Mouse (Mus musculus) bone marrow macrophage, adult 2 months (primary cell): ENCODE measurements around the gene Slc4a5.

ENCODE experiments used
- CTCF ChIP-seq: IDR thresholded peaks from 2 replicates; pipeline ENCODE4 v1.5.1; 2012; ENCODE audit warnings: low read depth, mild to moderate bottlenecking, low read length, moderate library complexity
- POLR2A ChIP-seq: IDR thresholded peaks from 2 replicates; pipeline ENCODE4 v1.6.1; 2012; ENCODE audit warnings: mild to moderate bottlenecking, low read depth, low read length, borderline replicate concordance

DNA sequence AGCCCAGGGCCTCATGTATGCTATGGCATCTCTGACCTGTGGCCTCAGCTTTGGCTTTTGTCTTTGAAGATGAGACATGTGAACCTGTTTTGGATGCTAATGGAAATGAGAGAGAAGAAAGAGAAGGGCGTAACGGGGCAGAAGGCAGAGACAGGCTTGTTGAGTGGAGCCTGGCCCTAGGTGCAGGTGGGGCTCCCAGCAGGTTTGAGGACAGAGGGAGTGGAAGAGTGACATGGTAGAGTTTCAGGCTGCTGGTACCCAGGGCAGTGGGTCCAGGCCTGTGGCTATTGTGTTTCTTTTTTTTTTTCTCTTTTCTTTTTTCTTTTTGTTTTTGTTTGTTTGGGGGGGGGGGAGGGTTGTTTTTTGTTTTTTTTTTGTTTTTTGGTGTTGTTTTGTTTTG lies 27.5 kb downstream of the Slc4a5 start:
- TF ChIP-seq POLR2A (no peak), CTCF (no peak)
